Mouse (Mus musculus) kidney, postnatal 0 days (tissue): ENCODE measurements at regions not wholly inside any gene's neighbourhood (a gene's known extent, or its start where the extent isn't known, plus 50 kb on each side); places are given as distances from the start of the nearest gene placed in this dataset.
A peak's percentile ranks its signal among the peaks of the same experiment; 100 is the strongest.

Source experiments
- ATAC-seq: fragments of 200-750 bp; cut with Nextera tagmentation; replicated peaks from 2 replicates; pipeline ENCODE4 v1.8.0; 2017; ENCODE audit warnings: low read depth, moderate number of reproducible peaks, moderate TSS enrichment, moderate library complexity; ENCODE audit not compliant: low FRiP score
- DNase-seq: peaks from one replicate; pipeline ENCODE4 v3.0.0-alpha.2; 2016; ENCODE audit warnings: low spot score
- H3K27ac ChIP-seq: fragments of 300-500 bp; sonication (generic); 2 replicates; pipeline ENCODE4 v1.5.1; 2014; ENCODE audit warnings: mild to moderate bottlenecking
- H3K27me3 ChIP-seq: fragments of 300-500 bp; sonication (generic); 2 replicates; pipeline ENCODE4 v1.6.1; 2014; ENCODE audit warnings: low read length, mixed read lengths; ENCODE audit not compliant: insufficient read depth
- H3K36me3 ChIP-seq: fragments of 300-500 bp; sonication (generic); 2 replicates; pipeline ENCODE4 v1.6.1; 2014; ENCODE audit warnings: low read length, mixed read lengths; ENCODE audit not compliant: insufficient read depth
- H3K4me1 ChIP-seq: fragments of 300-500 bp; sonication (generic); replicated peaks from 2 replicates; pipeline ENCODE4 v1.6.1; 2014; ENCODE audit warnings: antibody characterized with exemption, low read length, mixed read lengths; ENCODE audit not compliant: insufficient read depth
- H3K4me2 ChIP-seq: fragments of 300-500 bp; sonication (generic); 2 replicates; pipeline ENCODE4 v1.6.1; 2014; ENCODE audit warnings: mild to moderate bottlenecking, low read length, moderate library complexity, mixed read lengths
- H3K4me3 ChIP-seq: fragments of 300-500 bp; sonication (generic); replicated peaks from 2 replicates; pipeline ENCODE4 v1.5.1; 2014; ENCODE audit warnings: low read depth, low read length
- H3K9ac ChIP-seq: fragments of 300-500 bp; sonication (generic); 2 replicates; pipeline ENCODE4 v1.6.1; 2014; ENCODE audit warnings: low read depth, low read length
- H3K9me3 ChIP-seq: fragments of 300-500 bp; sonication (generic); replicated peaks from 2 replicates; pipeline ENCODE4 v1.6.1; 2016; ENCODE audit warnings: low read length, inconsistent platforms, mixed read lengths
- CTCF ChIP-seq: IDR thresholded peaks from 2 replicates; pipeline ENCODE4 v1.5.1; 2016; ENCODE audit warnings: antibody characterized with exemption, low read depth, mild to moderate bottlenecking, moderate library complexity
- WGBS: fragments of 180-500 bp; shearing (Covaris S2); extraction: QIAGEN DNeasy Blood & Tissue Kit; methylation state at CpG from one replicate; pipeline ENCODE4 v1.1.7; 2014; 5-methylcytosine and 5-hydroxymethylcytosine counted together

DNA sequence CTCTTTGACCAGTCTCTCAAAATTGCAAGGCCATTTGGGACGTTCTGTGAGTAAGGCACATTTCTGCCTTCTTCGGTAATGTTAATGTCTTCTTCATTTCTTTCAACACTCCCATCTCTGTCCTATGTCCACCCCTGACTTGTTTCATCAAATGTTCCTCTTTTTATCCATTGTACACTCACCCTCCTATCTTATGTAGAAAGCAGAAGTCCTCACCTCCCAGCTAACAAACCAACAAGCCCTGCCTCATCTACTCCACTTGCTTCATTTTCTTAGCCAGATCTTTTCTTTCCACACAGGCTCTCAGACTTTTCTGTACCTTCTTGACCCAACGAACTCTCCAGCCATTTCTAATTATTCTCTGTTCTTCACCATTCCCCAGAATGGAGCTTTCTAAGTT, 179.2 kb upstream of the Cnr1 start:
- DNase-seq (no peak), ATAC-seq (no peak)
- Histone ChIP-seq H3K9ac (no peak overlapping the region), H3K27ac (no peak overlapping the region), H3K4me2 (no peak overlapping the region), H3K27me3 (no peaks in the 10 kb centered on the region), H3K4me1 (no peaks in the 10 kb centered on the region), H3K4me3 (no peak overlapping the region), H3K36me3 (no peaks in the 10 kb centered on the region), H3K9me3 (no peaks in the 10 kb centered on the region)
- no peak for TF ChIP-seq CTCF
- 87% methylated on average over 3 of the region's 3 CpGs for WGBS

DNA sequence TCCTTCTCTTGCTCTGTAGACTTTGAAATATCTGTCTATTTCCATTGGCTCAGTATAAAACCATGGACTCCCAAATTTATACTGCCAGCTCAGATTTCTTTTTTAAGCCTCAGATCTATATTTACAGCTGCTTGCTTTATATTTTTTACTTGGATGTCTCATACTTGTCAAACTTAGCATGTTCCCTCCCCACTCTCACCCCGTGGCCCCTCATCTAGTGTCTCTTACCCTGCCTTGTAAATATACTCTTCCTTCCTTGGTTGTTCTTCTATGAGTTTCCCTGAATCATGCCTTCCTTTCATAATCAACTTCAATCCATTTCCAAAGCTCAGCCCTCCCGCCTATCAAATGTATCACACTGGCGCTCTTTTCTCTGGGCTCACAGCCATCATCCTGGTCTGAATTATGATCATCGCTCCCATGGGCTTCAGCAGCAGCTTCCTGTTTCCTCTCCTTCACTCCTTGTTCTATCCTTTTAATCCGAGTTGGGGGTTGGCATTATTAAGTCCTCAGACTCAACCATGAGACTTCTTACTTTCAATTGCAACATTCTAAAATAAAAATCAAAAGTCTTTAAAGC, 177.0 kb upstream of the Cnr1 start:
- ATAC-seq, result no peak
- TF ChIP-seq CTCF, result no peak

DNA sequence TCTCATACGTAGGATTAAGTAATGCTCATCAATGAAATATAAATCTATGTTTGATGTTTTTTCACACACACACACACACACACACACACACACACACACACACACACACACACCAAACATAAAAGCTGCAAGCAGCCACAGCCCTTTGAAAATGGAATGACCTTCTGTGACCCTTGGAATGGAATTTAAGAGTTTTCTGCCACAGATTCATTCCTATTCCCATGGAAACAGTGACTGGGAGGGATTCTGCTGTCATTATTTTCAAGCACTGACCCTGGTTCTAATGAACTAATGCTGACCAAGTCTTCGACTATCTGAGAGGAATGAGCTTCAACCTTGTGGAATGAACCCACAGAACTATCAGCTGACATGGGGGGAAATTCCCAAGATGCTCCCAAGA, 156.7 kb upstream of the Cnr1 start:
- Histone ChIP-seq H3K9ac (no peak overlapping the region), H3K9me3 (no peaks in the 10 kb centered on the region), H3K4me3 (no peak overlapping the region), H3K27ac (no peak overlapping the region), H3K4me1 (no peaks in the 10 kb centered on the region), H3K36me3 (no peaks in the 10 kb centered on the region), H3K27me3 (no peaks in the 10 kb centered on the region), H3K4me2 (no peak overlapping the region)
- no peak for ATAC-seq
- DNase-seq, result peak; percentile 15
- TF ChIP-seq CTCF, result no peak
- WGBS, result 63% methylated on average over 2 of the region's 2 CpGs

More for the DNA sequence above, 177.0 kb upstream of the Cnr1 start:
- H3K4me2 ChIP-seq, result no peak overlapping the region
- H3K9me3 ChIP-seq, result no peaks in the 10 kb centered on the region
- no peaks in the 10 kb centered on the region for H3K27me3 ChIP-seq
- no peaks in the 10 kb centered on the region for H3K4me1 ChIP-seq
- H3K36me3 ChIP-seq, result no peaks in the 10 kb centered on the region
- no peak overlapping the region for H3K9ac ChIP-seq
- 65% methylated on average over 5 of the region's 5 CpGs for WGBS
- no peak overlapping the region for H3K4me3 ChIP-seq
- DNase-seq, result peak; percentile 79
- no peak overlapping the region for H3K27ac ChIP-seq

GRCm38 (mm10) chr4:33786027-33786426, 138.4 kb upstream of the Cnr1 start:
- ATAC-seq, result no peak
- Histone ChIP-seq H3K27ac (no peak overlapping the region), H3K9me3 (no peaks in the 10 kb centered on the region), H3K4me2 (no peak overlapping the region), H3K4me1 (no peaks in the 10 kb centered on the region), H3K36me3 (no peaks in the 10 kb centered on the region), H3K9ac (no peak overlapping the region), H3K27me3 (no peaks in the 10 kb centered on the region), H3K4me3 (no peak overlapping the region)
- TF ChIP-seq CTCF, result no peak
- DNase-seq, result no peak
- 93% methylated on average over 4 of the region's 4 CpGs for WGBS

DNA sequence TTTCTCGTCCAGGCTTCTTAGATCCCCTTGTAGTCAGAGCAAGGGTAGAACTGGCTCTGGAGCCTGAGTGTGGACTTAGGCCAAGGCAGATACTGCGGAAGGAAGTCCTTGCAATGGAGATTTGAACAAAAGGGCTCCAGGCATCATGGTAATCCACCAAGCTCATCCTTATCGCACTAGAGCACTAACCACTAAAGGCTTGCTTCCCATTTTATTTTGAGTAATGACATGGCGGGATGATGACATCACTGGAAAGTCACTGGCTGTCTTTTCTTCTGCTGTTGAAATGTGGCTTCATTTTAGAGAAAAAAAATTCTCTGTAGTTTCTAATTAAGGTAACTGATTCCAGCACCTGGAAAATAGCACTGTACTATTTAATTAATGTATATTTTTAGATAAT, 137.4 kb upstream of the Cnr1 start:
- no peak overlapping the region for H3K27ac ChIP-seq
- no peak for TF ChIP-seq CTCF
- no peak overlapping the region for H3K4me2 ChIP-seq

GRCm38 (mm10) chr4:33793398-33793797, 131.0 kb upstream of the Cnr1 start:
- H3K4me3 ChIP-seq, result no peak overlapping the region
- no peak overlapping the region for H3K27ac ChIP-seq
- 91% methylated on average over 8 of the region's 8 CpGs for WGBS
- no peak for ATAC-seq
- H3K4me2 ChIP-seq, result no peak overlapping the region
- H3K4me1 ChIP-seq, result no peaks in the 10 kb centered on the region
- H3K27me3 ChIP-seq, result no peaks in the 10 kb centered on the region
- H3K9ac ChIP-seq, result no peak overlapping the region
- no peak for TF ChIP-seq CTCF
- no peaks in the 10 kb centered on the region for H3K9me3 ChIP-seq
- DNase-seq, result no peak
- H3K36me3 ChIP-seq, result no peaks in the 10 kb centered on the region

More for the DNA sequence above, 137.4 kb upstream of the Cnr1 start:
- H3K4me3 ChIP-seq, result no peak overlapping the region
- H3K27me3 ChIP-seq, result no peaks in the 10 kb centered on the region
- no peak overlapping the region for H3K9ac ChIP-seq
- H3K9me3 ChIP-seq, result no peaks in the 10 kb centered on the region
- 92% methylated on average over 4 of the region's 4 CpGs for WGBS
- no peaks in the 10 kb centered on the region for H3K36me3 ChIP-seq
- ATAC-seq (no peak), DNase-seq (no peak)
- H3K4me1 ChIP-seq, result no peaks in the 10 kb centered on the region

DNA sequence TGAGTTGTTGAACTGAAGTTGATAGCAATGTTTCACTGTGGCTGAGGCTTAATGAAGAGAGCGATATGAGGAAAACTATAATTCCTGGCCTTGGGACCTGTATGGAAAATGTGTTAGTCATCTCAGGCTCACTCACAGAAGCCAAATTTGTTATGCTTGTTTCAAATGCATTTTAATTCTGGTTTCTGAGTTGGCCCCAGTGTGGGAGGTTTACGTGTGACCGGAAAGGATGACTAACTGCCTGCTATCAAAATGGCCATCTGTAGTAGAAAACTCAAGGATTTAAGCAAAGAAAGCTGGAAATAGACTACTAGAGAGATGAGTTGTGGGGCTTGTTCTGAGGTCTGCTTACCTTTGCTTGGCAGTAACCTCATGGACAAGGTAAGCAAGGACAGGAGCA, 128.9 kb upstream of the Cnr1 start:
- TF ChIP-seq CTCF, result no peak
- no peak overlapping the region for H3K27ac ChIP-seq
- no peak overlapping the region for H3K9ac ChIP-seq
- H3K36me3 ChIP-seq, result no peaks in the 10 kb centered on the region
- H3K4me3 ChIP-seq, result no peak overlapping the region
- no peak for DNase-seq
- no peak for ATAC-seq
- H3K4me1 ChIP-seq, result no peaks in the 10 kb centered on the region
- no peaks in the 10 kb centered on the region for H3K27me3 ChIP-seq
- no peaks in the 10 kb centered on the region for H3K9me3 ChIP-seq
- no peak overlapping the region for H3K4me2 ChIP-seq
- 90% methylated on average over 3 of the region's 3 CpGs for WGBS
